Mouse (Mus musculus): Measurements from ENCODE around the gene Spata21.
"Not testable (repeated sequence)": the region's sequence is repeated elsewhere in the genome, so short reads cannot be mapped to it uniquely, and the experiment has no call there.

Spata21 gene

DNA sequence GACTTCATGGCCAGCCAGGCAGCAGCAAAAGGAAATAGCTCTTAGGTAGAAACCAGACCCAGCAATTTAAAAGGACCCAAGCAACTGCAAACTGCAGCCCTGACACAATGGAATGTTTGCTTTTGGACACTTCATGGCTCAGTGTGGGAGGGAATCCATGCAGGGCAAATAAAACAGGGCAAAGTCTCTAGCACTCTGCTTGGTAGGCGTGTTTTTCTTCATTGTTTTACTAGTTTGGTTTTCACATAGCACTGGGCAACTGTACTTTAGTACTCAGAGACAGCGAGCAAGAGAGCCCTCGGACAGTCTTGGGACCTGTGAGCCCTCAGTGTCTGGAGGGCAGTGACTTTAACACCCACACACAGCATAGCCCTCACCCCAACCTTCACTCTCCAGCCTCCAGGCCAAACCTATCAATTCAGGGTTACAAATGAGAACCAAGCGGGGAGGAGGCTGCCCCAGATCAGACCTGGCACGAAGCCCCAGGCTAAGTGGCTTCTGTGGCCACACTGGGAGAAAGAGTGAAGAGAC is 43.5 kb downstream of the Spata21 start:
- peak; percentile 55 for DNase-seq

DNA sequence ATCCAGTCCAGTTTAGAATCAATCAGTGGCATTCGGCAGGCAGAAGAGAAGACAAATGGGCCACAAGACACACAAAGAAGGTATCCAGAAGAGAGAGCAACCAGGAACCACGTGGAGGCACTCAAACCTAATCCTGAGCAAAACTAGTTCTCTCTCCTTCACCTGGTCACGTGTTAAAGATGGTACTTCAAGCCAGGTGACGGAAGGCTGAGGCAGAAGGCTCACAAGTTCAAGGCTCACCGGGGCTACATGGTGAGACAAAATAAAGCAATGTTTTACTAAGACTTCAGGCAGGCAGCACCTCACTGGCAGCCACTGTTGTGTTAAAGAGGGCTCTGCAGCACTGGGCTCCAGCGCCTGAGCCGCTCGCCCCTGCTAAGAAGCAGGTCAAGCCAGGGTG is 44.1 kb downstream of the Spata21 start:
- DNase-seq, result no peak

DNA sequence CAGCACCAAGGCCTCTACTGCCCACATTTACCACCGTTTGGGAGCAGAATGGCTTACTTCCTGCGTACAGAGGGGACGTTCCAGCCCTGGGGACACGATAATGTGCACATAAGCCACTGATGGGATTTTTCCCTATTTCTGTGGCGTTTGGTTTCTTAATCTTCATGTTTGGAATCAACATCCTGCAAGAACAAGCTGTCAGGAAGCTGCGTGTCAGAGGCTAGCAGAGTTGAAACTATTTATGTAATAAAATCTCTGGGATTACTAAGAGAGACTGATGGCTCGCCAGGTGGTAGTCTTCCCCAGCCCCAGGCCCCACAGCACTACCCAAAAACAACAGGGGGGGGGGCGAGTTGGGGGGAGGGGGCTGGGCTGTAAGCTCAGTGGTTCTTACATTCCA is 45.1 kb downstream of the Spata21 start:
- DNase-seq, result no peak

- DNase-seq, result peak; percentile 53
Measured at GRCm38 (mm10) chr4:141134031-141134441, 45.9 kb downstream of the Spata21 start.

DNA sequence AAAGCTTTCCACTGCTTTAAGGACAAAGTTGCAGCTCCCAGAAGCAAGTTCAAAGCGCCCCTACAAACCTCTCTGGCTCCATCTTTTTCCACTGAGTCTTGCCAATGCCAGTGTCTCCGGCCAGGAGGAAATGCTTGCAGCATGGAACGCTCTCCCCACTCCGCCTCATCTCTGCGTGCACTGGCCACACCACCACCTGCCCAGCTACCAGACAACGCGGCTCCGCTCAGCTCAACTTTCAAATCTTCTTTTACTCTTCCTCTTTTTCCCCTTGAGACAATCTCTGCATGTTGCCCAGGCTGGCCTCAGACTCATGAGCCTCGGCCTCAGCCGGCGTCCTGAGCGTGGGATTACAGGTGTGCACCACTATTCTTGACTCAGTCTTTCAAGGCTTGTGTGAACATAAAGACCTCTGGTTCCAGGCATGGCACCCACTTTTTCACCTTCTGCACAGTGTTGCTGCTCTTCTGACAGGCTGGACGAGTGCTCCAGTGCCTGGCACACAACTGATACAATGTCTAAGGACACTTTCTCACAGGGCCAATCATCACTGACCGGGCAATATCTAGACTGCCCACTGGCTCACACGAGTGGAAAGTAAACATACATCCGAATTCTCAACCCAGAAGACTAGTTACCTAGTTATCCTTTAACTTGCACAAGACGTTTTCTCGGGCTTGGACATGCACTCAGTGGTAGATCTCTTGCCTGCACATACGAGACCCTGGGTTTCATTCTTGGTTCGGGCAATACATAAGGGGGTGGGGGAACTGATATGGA is 46.8 kb downstream of the Spata21 start:
- peak; percentile 48 for DNase-seq

- DNase-seq, result no peak
Measured at GRCm38 (mm10) chr4:141136126-141136525, 48.0 kb downstream of the Spata21 start.

DNA sequence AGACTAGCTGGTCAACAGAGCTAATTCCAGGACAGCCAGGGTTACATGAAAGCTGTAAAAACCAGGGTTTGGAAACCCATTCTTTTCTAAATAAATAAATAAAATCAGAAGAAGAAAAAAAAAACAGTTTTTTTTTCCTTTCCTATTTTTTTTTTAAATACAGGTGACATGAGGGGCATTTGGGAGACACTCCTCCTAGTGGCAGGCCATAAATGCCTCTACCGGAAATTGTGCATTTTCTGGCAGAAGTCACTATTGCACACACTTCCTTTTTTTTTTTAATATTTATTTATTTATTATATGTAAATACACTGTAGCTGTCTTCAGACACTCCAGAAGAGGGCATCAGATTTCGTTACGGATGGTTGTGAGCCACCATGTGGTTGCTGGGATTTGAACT is 49.6 kb downstream of the Spata21 start:
- not testable (repeated sequence) for DNase-seq

GRCm38 (mm10) chr4:141138425-141139115 is 50.4 kb downstream of the Spata21 start:
- peak; percentile 62 for DNase-seq

DNA sequence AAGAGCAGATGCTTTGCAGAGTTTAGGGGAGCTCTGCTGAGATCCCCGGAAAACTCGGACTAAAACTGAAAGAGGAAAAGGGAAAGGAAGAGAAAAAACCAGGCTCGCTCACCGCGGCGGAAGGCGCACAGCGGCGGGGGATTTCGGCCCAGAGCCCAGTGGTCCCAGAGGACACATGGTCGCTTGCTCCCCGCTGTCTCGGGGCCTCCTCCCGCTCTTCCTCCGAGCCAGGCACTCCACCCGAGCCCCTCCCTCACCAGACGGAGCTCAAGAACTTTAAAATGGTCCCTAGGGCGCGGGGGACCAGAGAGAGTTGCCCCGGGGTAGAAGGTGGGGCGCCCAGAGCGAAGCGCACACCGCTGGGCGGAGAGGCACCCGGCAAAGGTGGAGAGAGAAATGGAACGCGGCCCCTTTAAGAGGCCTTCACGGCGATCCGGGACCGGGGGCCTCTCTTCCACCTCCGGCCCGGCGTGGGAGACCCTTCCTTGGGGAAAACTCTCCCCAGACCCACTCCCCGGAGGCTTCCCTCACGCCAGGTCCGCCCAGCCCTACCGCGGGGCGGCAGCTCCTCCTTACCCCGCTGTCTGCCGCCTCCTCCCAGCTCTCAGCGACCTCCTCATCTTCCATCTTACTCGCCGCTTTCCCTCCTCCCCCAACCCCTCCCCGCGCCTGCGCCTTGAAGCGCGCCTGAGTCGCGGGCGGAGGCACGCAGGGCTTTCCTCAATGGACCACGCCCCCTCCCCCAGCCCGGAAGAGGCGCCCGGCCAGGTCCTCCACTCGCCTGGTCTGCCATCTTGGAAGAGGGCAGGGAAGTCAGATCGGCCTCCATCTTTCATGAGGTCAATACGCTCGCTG is 51.2 kb downstream of the Spata21 start, which contains the start of gene Szrd1:
Gene Szrd1 (minus strand): TSS at position 660 of the 855 bp plus-strand sequence.
- peak; percentile 100 for DNase-seq

- DNase-seq, result not testable (repeated sequence)
Measured at GRCm38 (mm10) chr4:141140354-141140753, 52.2 kb downstream of the Spata21 start.

GRCm38 (mm10) chr4:141140967-141141366 is 52.8 kb downstream of the Spata21 start:
- no peak for DNase-seq

- DNase-seq, result peak; percentile 85
Measured at GRCm38 (mm10) chr4:141142285-141142811, 54.2 kb downstream of the Spata21 start.

DNA sequence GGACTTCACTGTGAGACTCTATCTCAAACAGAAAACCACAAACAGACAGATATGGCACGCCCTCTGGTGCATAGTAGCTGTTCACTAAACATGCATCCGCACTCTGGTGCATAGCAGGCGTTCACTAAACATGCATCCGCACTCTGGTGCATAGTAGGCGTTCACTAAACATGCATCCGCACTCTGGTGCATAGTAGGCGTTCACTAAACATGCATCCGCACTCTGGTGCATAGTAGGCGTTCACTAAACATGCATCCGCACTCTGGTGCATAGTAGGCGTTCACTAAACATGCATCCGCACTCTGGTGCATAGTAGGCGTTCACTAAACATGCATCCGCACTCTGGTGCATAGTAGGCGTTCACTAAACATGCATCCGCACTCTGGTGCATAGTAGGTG is 57.0 kb downstream of the Spata21 start:
- DNase-seq, result not testable (repeated sequence)

- DNase-seq, result no peak
Measured at GRCm38 (mm10) chr4:141146491-141147033, 58.4 kb downstream of the Spata21 start.

DNA sequence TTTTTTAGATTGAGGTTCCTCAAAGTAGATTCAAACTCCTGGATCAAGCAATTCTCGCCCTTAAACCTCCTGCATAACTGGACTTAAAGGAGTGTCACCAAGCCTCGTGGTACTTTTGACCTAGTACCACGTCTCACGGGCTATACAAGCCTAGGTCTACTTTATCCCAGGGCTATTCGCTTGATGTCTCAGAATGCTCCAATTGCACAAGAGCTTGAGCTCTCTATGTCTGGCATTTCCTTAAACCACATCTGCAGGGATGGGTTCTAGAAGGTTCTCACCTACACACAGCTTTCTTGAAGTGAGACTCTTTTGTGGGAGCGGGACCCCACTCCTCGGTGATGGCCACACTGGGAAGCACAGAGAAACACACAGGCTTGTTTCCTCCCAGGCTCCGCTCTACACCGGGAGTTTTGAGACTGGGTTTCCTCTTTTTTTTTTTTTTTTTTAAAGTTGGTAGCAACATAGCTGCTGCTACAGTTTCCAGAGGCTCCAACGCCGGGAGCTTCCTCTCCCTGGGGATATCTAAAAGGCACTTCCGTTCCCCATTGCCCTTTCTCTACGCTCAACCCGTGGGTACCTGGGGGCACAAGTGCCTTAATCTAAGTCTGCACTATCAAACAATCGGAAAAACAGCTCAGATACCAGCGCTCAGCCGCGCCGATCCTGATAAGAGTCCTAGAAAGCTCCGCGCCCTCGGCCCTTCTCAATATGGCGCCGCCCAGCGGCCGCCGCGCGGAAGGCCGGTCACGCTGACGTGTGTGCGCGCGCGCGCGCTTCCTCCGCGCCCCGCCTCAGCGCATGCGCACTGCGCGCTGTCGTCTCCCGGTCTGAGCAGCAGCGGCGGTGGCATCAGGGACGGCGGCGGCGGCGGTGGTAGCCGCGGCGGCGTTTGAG is 59.2 kb downstream of the Spata21 start, which contains the start of gene Fbxo42:
Gene Fbxo42 (plus strand): TSS at position 802 of the 897 bp plus-strand sequence.
- DNase-seq, result peak; percentile 96

- DNase-seq, result peak; percentile 56
Measured at GRCm38 (mm10) chr4:141148009-141148801, 60.1 kb downstream of the Spata21 start.

- no peak for DNase-seq
Measured at GRCm38 (mm10) chr4:141149116-141149515, 61.0 kb downstream of the Spata21 start.

GRCm38 (mm10) chr4:141157485-141157884 is 69.4 kb downstream of the Spata21 start:
- DNase-seq, result no peak

- DNase-seq, result no peak
Measured at GRCm38 (mm10) chr4:141158609-141159008, 70.5 kb downstream of the Spata21 start.

- DNase-seq, result no peak
Measured at GRCm38 (mm10) chr4:141159093-141159492, 71.0 kb downstream of the Spata21 start.

All from kidney, postnatal 10 days (tissue).